Mouse (Mus musculus): ENCODE data around the gene Olfr1359. TPM values are rescaled to one million over a fixed set of nuclear protein-coding genes. Genes with fewer than 3 reads are reported as not detected.
"Not testable (repeated sequence)": the region's sequence is repeated elsewhere in the genome, so short reads cannot be mapped to it uniquely, and the experiment has no call there.

Olfr1359 gene
- polyA plus RNA-seq, 1 experiment: not detected

DNA sequence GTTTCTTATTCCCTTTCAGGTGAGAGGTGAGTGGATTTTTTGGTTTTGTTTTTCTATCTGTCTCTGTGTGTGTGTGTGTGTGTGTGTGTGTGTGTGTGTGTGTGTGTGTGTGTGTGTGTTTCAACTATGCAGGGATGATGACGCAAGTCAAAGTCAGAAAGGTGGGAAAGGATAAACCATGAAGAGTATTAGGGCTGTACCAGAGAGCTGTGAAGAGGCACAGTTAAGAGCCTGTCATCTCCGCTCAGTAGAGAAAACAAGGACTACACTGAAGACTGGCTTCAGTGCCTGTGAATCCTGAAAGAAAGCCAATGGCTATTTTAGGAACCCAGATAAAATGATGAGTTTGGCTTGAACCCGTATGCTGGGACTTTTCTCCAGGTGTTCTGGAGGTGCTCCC, 53.9 kb downstream of the Olfr1359 start:
- no peak for TF ChIP-seq POLR2A (IDR thresholded peaks at IDR 0.05; ENCODE audit: low read depth, low read length)
- no peak for TF ChIP-seq CTCF (conservative IDR thresholded peaks at IDR 0.05; ENCODE audit: insufficient read depth, insufficient read length, low read depth, low read length)
- no peak overlapping the region for H3K27ac ChIP-seq (ENCODE audit: insufficient read depth, low read depth, low read length)
- DNase-seq: no peak
- no peaks in the 10 kb centered on the region for H3K4me1 ChIP-seq (ENCODE audit: control insufficient read depth, insufficient read depth, low read length)
- 0 out of 2 replicates have a peak, but pooled peaks cover 1% of the 10 kb centered on the region for H3K27me3 ChIP-seq (replicated peaks; ENCODE audit: control insufficient read depth, insufficient read depth, low read length)
- H3K36me3 ChIP-seq (ENCODE audit: control insufficient read depth, insufficient read depth, low read length): no peaks in the 10 kb centered on the region
- WGBS: 89% methylated on average over 3 of the region's 3 CpGs
- H3K4me3 ChIP-seq (ENCODE audit: insufficient read depth, low read depth, low read length): no peak overlapping the region

DNA sequence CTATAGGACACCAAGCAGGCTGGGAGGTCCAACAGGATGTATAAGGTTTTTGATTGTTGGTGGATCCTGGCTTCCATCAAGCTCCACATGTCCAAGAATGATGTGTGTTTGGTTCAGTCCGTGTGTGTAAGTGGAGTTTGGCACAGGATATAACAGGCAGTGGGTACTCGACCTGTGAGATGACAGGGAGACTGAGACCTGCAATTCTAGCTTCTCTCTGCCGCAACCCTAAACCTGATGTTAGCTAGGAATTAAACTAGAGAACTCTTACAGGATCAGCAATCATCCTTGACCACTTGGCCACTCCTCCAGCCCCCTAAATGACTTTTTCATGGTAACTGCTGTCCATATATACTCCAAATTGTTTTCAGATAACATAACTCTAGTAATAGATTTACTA, 54.4 kb downstream of the Olfr1359 start:
- no peaks in the 10 kb centered on the region for H3K4me1 ChIP-seq (ENCODE audit: control insufficient read depth, insufficient read depth, low read length)
- no peak for DNase-seq
- no peak overlapping the region for H3K27ac ChIP-seq (ENCODE audit: insufficient read depth, low read depth, low read length)
- 50% methylated on average over 3 of the region's 3 CpGs for WGBS
- no peak overlapping the region for H3K4me3 ChIP-seq (ENCODE audit: insufficient read depth, low read depth, low read length)
- H3K27me3 ChIP-seq (replicated peaks; ENCODE audit: control insufficient read depth, insufficient read depth, low read length): 0 out of 2 replicates have a peak, but pooled peaks cover 1% of the 10 kb centered on the region
- H3K36me3 ChIP-seq (ENCODE audit: control insufficient read depth, insufficient read depth, low read length): no peaks in the 10 kb centered on the region
- TF ChIP-seq POLR2A (IDR thresholded peaks at IDR 0.05; ENCODE audit: low read depth, low read length) (no peak), CTCF (conservative IDR thresholded peaks at IDR 0.05; ENCODE audit: insufficient read depth, insufficient read length, low read depth, low read length) (no peak)

DNA sequence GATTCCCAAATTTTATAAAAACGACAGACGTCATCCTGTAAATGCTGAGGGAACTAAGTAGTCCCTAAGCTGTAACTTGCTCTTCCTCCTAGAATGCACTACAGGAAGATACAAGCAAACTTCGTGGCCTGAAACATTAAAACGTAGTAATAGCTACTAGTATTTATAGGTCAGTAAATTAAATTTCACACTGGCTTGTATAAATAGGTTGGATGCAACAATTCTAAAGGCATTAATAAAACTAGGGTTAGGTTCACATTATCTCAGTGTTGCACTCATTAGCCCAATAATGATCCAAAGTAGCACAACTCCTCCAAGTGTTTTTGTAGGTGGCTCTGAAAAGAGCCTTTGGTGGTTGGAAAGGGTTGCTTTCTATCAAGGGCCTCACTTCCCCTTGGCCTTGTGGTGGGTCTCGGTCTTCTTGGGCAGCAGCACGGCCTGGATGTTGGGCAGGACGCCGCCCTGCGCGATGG, 55.2 kb downstream of the Olfr1359 start:
- peak overlapping the region; percentile 19; the same call in 1 of the 2 replicates for H3K27ac ChIP-seq (ENCODE audit: insufficient read depth, low read depth, low read length)
- no peaks in the 10 kb centered on the region for H3K4me1 ChIP-seq (ENCODE audit: control insufficient read depth, insufficient read depth, low read length)
- 0 out of 2 replicates have a peak, but pooled peaks cover 1% of the 10 kb centered on the region for H3K27me3 ChIP-seq (replicated peaks; ENCODE audit: control insufficient read depth, insufficient read depth, low read length)
- H3K36me3 ChIP-seq (ENCODE audit: control insufficient read depth, insufficient read depth, low read length): no peaks in the 10 kb centered on the region
- TF ChIP-seq POLR2A (IDR thresholded peaks at IDR 0.05; ENCODE audit: low read depth, low read length): no peak
- TF ChIP-seq CTCF (conservative IDR thresholded peaks at IDR 0.05; ENCODE audit: insufficient read depth, insufficient read length, low read depth, low read length): no peak
- H3K4me3 ChIP-seq (ENCODE audit: insufficient read depth, low read depth, low read length): peak overlapping the region; percentile 67; the same call in 1 of the 2 replicates
- DNase-seq: no peak
- 13% methylated on average over 10 of the region's 10 CpGs for WGBS

DNA sequence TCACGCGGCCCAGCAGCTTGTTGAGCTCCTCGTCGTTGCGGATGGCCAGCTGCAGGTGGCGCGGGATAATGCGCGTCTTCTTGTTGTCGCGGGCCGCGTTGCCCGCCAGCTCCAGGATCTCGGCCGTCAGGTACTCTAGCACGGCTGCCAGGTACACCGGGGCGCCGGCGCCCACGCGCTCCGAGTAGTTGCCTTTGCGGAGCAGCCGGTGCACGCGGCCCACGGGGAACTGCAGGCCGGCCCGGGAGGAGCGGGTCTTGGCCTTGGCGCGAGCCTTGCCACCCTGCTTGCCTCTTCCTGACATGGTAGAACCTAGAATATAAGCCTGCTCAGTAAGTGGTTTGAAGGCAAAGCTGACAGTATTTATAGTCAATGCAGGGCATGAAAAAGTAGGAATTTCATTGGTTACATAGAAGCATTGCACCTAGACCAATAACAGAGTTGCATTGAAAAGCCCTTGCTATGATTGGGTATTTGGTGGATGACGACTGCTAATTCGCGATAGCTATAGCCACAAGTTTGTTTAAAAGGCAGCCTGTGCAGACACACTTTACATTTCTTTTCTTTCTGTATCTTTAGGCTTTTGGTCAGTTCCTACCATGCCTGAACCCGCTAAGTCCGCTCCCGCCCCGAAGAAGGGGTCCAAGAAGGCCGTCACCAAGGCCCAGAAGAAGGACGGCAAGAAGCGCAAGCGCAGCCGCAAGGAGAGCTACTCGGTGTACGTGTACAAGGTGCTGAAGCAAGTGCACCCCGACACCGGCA, 55.8 kb downstream of the Olfr1359 start, which contains the start of the genes Hist1h2ak and Hist1h2bn:
TSS of gene Hist1h2ak (minus strand) at position 304 of the 762 bp plus-strand sequence.
TSS of gene Hist1h2bn (plus strand) at position 600 of the 762 bp plus-strand sequence.
- 3% methylated on average over 48 of the region's 50 CpGs for WGBS
- not testable (repeated sequence) for H3K27me3 ChIP-seq (replicated peaks; ENCODE audit: control insufficient read depth, insufficient read depth, low read length); H3K4me1 ChIP-seq (ENCODE audit: control insufficient read depth, insufficient read depth, low read length); H3K36me3 ChIP-seq (ENCODE audit: control insufficient read depth, insufficient read depth, low read length)
- Histone ChIP-seq H3K4me3 (ENCODE audit: insufficient read depth, low read depth, low read length) (peak within 1 kb of the TSS; percentile 90), H3K27ac (ENCODE audit: insufficient read depth, low read depth, low read length) (peak within 1 kb of the TSS; percentile 90)
- peak; percentile 86 for DNase-seq

DNA sequence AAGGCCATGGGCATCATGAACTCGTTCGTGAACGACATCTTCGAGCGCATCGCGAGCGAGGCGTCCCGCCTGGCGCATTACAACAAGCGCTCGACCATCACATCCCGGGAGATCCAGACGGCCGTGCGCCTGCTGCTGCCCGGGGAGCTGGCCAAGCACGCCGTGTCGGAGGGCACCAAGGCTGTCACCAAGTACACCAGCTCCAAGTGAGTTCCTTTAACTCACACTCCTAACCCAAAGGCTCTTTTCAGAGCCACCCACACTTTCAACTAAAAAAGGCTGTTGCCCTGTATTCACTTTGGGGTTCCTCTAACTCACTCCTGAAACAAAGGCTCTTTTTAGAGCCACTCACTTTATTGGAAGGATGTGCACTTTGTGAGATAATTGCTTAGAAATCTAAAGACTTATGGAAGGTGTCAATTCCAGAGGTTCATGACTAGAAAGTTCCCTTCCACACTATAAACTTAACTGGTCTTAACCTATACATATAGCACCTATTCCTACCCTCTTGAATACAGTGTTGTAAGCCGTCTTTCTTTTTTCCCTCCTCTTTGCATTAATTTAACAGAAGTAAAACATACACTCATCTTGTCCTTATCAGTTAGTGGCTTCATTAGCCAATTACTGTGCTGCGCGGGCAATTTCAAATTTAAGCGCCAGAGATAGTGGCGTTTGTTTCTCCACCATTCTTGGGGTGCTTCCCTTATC, 56.5 kb downstream of the Olfr1359 start:
- H3K27me3 ChIP-seq (replicated peaks; ENCODE audit: control insufficient read depth, insufficient read depth, low read length); H3K4me3 ChIP-seq (ENCODE audit: insufficient read depth, low read depth, low read length); H3K36me3 ChIP-seq (ENCODE audit: control insufficient read depth, insufficient read depth, low read length); H3K4me1 ChIP-seq (ENCODE audit: control insufficient read depth, insufficient read depth, low read length); H3K27ac ChIP-seq (ENCODE audit: insufficient read depth, low read depth, low read length): not testable (repeated sequence)
- DNase-seq: peak; percentile 16
- WGBS: 2% methylated on average over 26 of the region's 26 CpGs

DNA sequence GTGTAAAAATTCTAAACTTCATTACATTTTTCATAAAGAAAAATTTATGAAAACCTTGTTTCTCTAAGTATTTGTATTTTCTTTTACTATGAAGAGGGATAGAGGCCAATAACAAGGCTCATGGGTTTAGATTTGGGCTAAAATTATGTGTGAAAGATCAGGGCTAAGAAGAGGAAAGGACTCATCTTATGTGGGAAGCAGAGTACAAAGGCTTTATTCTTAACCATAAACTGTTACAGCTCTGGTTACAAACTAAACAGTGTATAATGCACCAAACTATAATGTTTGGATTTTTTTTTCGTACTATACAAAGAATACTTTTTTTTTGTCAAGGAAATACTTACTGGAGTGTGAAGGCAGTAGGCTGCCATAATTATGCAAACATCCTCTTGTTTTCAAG, 57.8 kb downstream of the Olfr1359 start:
- H3K27me3 ChIP-seq (replicated peaks; ENCODE audit: control insufficient read depth, insufficient read depth, low read length): 0 out of 2 replicates have a peak, but pooled peaks cover 1% of the 10 kb centered on the region
- H3K4me1 ChIP-seq (ENCODE audit: control insufficient read depth, insufficient read depth, low read length): no peaks in the 10 kb centered on the region
- H3K27ac ChIP-seq (ENCODE audit: insufficient read depth, low read depth, low read length): no peak overlapping the region
- TF ChIP-seq POLR2A (IDR thresholded peaks at IDR 0.05; ENCODE audit: low read depth, low read length): no peak
- no peak for TF ChIP-seq CTCF (conservative IDR thresholded peaks at IDR 0.05; ENCODE audit: insufficient read depth, insufficient read length, low read depth, low read length)
- DNase-seq: no peak
- 80% methylated on average over 1 of the region's 1 CpGs for WGBS
- H3K36me3 ChIP-seq (ENCODE audit: control insufficient read depth, insufficient read depth, low read length): no peaks in the 10 kb centered on the region
- no peak overlapping the region for H3K4me3 ChIP-seq (ENCODE audit: insufficient read depth, low read depth, low read length)

Other genes with a start within 250 kb of the Olfr1359 start
- 13.7 and 14.7 TPM in 2 replicates for gene Zscan26, start 244.4 kb upstream of the Olfr1359 start, polyA plus RNA-seq (2012; rRNA removed)
- gene Nkapl, start 229.6 kb upstream of the Olfr1359 start, polyA plus RNA-seq (2012; rRNA removed): 0.13 and 0.23 TPM in 2 replicates
- 0.54 and 0.56 TPM in 2 replicates for gene Zkscan4, start 219.2 kb upstream of the Olfr1359 start, polyA plus RNA-seq (2012; rRNA removed)
- gene Gm10065, start 218.7 kb upstream of the Olfr1359 start, polyA plus RNA-seq (2012; rRNA removed): not detected in 2 replicates
- gene AK157302, start 202.9 kb upstream of the Olfr1359 start, polyA plus RNA-seq (2012; rRNA removed): 0.26 and 0.34 TPM in 2 replicates
- 54.6 and 55.1 TPM in 2 replicates for gene Gm11273, start 196.7 kb upstream of the Olfr1359 start, polyA plus RNA-seq (2012; rRNA removed)
- 3.0 and 4.2 TPM in 2 replicates for gene Zkscan8, start 167.0 kb upstream of the Olfr1359 start, polyA plus RNA-seq (2012; rRNA removed)
- not detected in 2 replicates for gene Olfr1366, start 155.3 kb upstream of the Olfr1359 start, polyA plus RNA-seq (2012; rRNA removed)
- not detected in 2 replicates for gene Olfr1535, start 138.2 kb upstream of the Olfr1359 start, polyA plus RNA-seq (2012; rRNA removed)
- gene Olfr1364, start 116.4 kb upstream of the Olfr1359 start, polyA plus RNA-seq (2012; rRNA removed): not detected in 2 replicates
- not detected in 2 replicates for gene Olfr1362, start 84.1 kb upstream of the Olfr1359 start, polyA plus RNA-seq (2012; rRNA removed)
- gene Olfr11, start 55.6 kb upstream of the Olfr1359 start, polyA plus RNA-seq (2012; rRNA removed): not detected in 2 replicates
- gene Olfr1361, start 34.7 kb upstream of the Olfr1359 start, polyA plus RNA-seq (2012; rRNA removed): not detected in 2 replicates
- gene Olfr1360, start 20.7 kb upstream of the Olfr1359 start, polyA plus RNA-seq (2012; rRNA removed): not detected in 2 replicates
- gene Hist1h2bl, start 18.0 kb downstream of the Olfr1359 start, polyA plus RNA-seq (2012; rRNA removed): 1.0 TPM in 1 of 2 replicates, not detected in the other
- gene Hist1h2ai, start 18.3 kb downstream of the Olfr1359 start, polyA plus RNA-seq (2012; rRNA removed): 0.49 and 1.2 TPM in 2 replicates
- gene Hist1h3h, start 19.5 kb downstream of the Olfr1359 start, polyA plus RNA-seq (2012; rRNA removed): 1.1 and 2.2 TPM in 2 replicates
- gene Hist1h2bm, start 23.9 kb downstream of the Olfr1359 start, polyA plus RNA-seq (2012; rRNA removed): 0.24 and 0.38 TPM in 2 replicates
- gene Hist1h4j, start 37.0 kb downstream of the Olfr1359 start, polyA plus RNA-seq (2012; rRNA removed): 0.75 and 1.1 TPM in 2 replicates
- 2.6 and 6.8 TPM in 2 replicates for gene Hist1h4k, start 52.4 kb downstream of the Olfr1359 start, polyA plus RNA-seq (2012; rRNA removed)
- gene Hist1h2ak, start 55.7 kb downstream of the Olfr1359 start, polyA plus RNA-seq (2012; rRNA removed): 0.72 and 0.77 TPM in 2 replicates
- not detected in 2 replicates for gene Hist1h2bn, start 56.0 kb downstream of the Olfr1359 start, polyA plus RNA-seq (2012; rRNA removed)
- gene Hist1h1b, start 82.5 kb downstream of the Olfr1359 start, polyA plus RNA-seq (2012; rRNA removed): 0.14 TPM in 1 of 2 replicates, not detected in the other
- gene Hist1h3i, start 85.3 kb downstream of the Olfr1359 start, polyA plus RNA-seq (2012; rRNA removed): 1.1 and 3.3 TPM in 2 replicates
- 0.33 TPM in 1 of 2 replicates, not detected in the other for gene Hist1h2an, start 89.1 kb downstream of the Olfr1359 start, polyA plus RNA-seq (2012; rRNA removed)
- 0.43 TPM in 1 of 2 replicates, not detected in the other for gene Hist1h2bp, start 89.3 kb downstream of the Olfr1359 start, polyA plus RNA-seq (2012; rRNA removed)
- 1.4 and 2.7 TPM in 2 replicates for gene Hist1h2bq, start 112.1 kb downstream of the Olfr1359 start, polyA plus RNA-seq (2012; rRNA removed)
- not detected in 2 replicates for gene Hist1h2ao, start 112.4 kb downstream of the Olfr1359 start, polyA plus RNA-seq (2012; rRNA removed)
- gene Hist1h4m, start 113.6 kb downstream of the Olfr1359 start, polyA plus RNA-seq (2012; rRNA removed): not detected in 2 replicates
- 3.6 and 5.2 TPM in 2 replicates for gene Hist1h4n, start 134.1 kb downstream of the Olfr1359 start, polyA plus RNA-seq (2012; rRNA removed)
- gene Hist1h2ap, start 135.4 kb downstream of the Olfr1359 start, polyA plus RNA-seq (2012; rRNA removed): 7.6 and 8.6 TPM in 2 replicates
- gene Hist1h2br, start 135.6 kb downstream of the Olfr1359 start, polyA plus RNA-seq (2012; rRNA removed): 1.3 and 2.1 TPM in 2 replicates
- gene Zfp184, start 247.0 kb downstream of the Olfr1359 start, polyA plus RNA-seq (2012; rRNA removed): 0.39 and 0.44 TPM in 2 replicates

Data from kidney, adult 2 months (tissue).